ENCODE assay signal across 8 mouse cellular contexts in genomic region chr5:66259756-66260448, GRCm38 (mm10). TPM values are rescaled to one million over a fixed set of nuclear protein-coding genes. Genes with fewer than 3 reads are reported as not detected.
DNase-seq lines count a peak whose midpoint lies in the region; ATAC-seq lines count a peak whose summit lies in the region.

Gene Nsun7 (plus strand): TSS chr5:66259897.

- DNase-seq in Muller cell, postnatal 12 days (ENCODE audit: inconsistent ontology term): peak; percentile 90
- peak; percentile 40 for DNase-seq in cerebellum, adult 9-11 months
- peak; percentile 75 to 76 for DNase-seq in frontal cortex, postnatal 14 days (ENCODE audit: low spot score in 2 of 2)
- peak; percentile 81 to 84 for DNase-seq in layer of hippocampus, postnatal 36 days
- peak; percentile 90 for DNase-seq in lung, postnatal 14 days
- DNase-seq in retina, embryonic 14.5 days (ENCODE audit: low spot score): peak; percentile 77
- DNase-seq in urinary bladder, adult 2 months (ENCODE audit: low spot score): peak; percentile 42

- H3K4me1 ChIP-seq in hindbrain, embryonic 12.5 days: peaks cover 7% of the 10 kb centered on the region

- peak within 1 kb of the TSS; percentile 90 for H3K4me2 ChIP-seq in hindbrain, embryonic 12.5 days (replicated peaks)

- peak within 1 kb of the TSS; percentile 65 for H3K4me3 ChIP-seq in hindbrain, embryonic 12.5 days

- WGBS in hindbrain, embryonic 12.5 days: 1% methylated on average over 44 of the region's 44 CpGs

- H3K27me3 ChIP-seq in hindbrain, embryonic 12.5 days: no peaks in the 10 kb centered on the region

- no peaks in the 10 kb centered on the region for H3K36me3 ChIP-seq in hindbrain, embryonic 12.5 days

- no peaks in the 10 kb centered on the region for H3K9me3 ChIP-seq in hindbrain, embryonic 12.5 days (replicated peaks)

- peak within 1 kb of the TSS; percentile 19; the same call in 1 of the 2 replicates for H3K27ac ChIP-seq in hindbrain, embryonic 12.5 days

- ATAC-seq in hindbrain, embryonic 12.5 days (ENCODE audit: low FRiP score): peak; percentile 86

- H3K9ac ChIP-seq in hindbrain, embryonic 12.5 days: peak within 1 kb of the TSS; percentile 63

RNA-seq across cellular contexts. Expression of gene Nsun7, which starts in this region (rescaled TPM):
- 1.8 and 2.0 TPM in 2 replicates for polyA plus RNA-seq in hindbrain, embryonic 12.5 days (2016; fragmentation: Nextera tagmentation; extraction: Ambion mirVana)
- total RNA-seq in layer of hippocampus, postnatal 36 days (2021): 10 to 100 TPM; 11.0 to 14.5 TPM
- 0.44 and 0.51 TPM in 2 replicates for polyA plus RNA-seq in urinary bladder, adult 2 months (2012; rRNA removed)

Comparison
In these comparisons a context has a peak if more than half of its experiments do, and no peak if none do; other contexts are left out.
1. Peak in every context shown above with its lines: DNase-seq, ATAC-seq, H3K4me3 ChIP-seq and H3K27ac ChIP-seq.
2. Peak in DNase-seq in urinary bladder, adult 2 months; RNA of the gene not detected or under 1 TPM.
3. DNase-seq: peak in every context shown above with its lines; median percentile 90 in Muller cell, postnatal 12 days; 90 in lung, postnatal 14 days; 82 in layer of hippocampus, postnatal 36 days; 77 in retina, embryonic 14.5 days; 76 in frontal cortex, postnatal 14 days; 42 in urinary bladder, adult 2 months; 40 in cerebellum, adult 9-11 months.